Mouse (Mus musculus): Measurements from ENCODE around the gene Cyp4f14.
A peak's percentile ranks its signal among the peaks of the same experiment; 100 is the strongest.

Cyp4f14 gene

GRCm38 (mm10) chr17:32917131-32917530 lies at the start of gene Cyp4f14:
Gene Cyp4f14 (minus strand): TSS chr17:32917342.
- Histone ChIP-seq H3K36me3 (ENCODE audit: control insufficient read depth, insufficient read depth, low read length, poor library complexity, severe bottlenecking) (no peaks in the 10 kb centered on the region), H3K27me3 (ENCODE audit: control insufficient read depth, insufficient read depth, low read length, poor library complexity, severe bottlenecking) (no peaks in the 10 kb centered on the region)
- no peak for DNase-seq (ENCODE audit: low read depth, low spot score)

GRCm38 (mm10) chr17:32965623-32966290 lies 48.6 kb upstream of the Cyp4f14 start, which contains the start of gene Zfp472:
Gene Zfp472 (plus strand): TSS chr17:32965814.
- peak; percentile 94 for DNase-seq (ENCODE audit: low read depth, low spot score)
- no peaks in the 10 kb centered on the region for H3K36me3 ChIP-seq (ENCODE audit: control insufficient read depth, insufficient read depth, low read length, poor library complexity, severe bottlenecking)
- no peaks in the 10 kb centered on the region for H3K27me3 ChIP-seq (ENCODE audit: control insufficient read depth, insufficient read depth, low read length, poor library complexity, severe bottlenecking)

GRCm38 (mm10) chr17:32965253-32965622 lies 48.1 kb upstream of the Cyp4f14 start:
- DNase-seq (ENCODE audit: low read depth, low spot score): no peak
- H3K27me3 ChIP-seq (ENCODE audit: control insufficient read depth, insufficient read depth, low read length, poor library complexity, severe bottlenecking): no peaks in the 10 kb centered on the region
- H3K36me3 ChIP-seq (ENCODE audit: control insufficient read depth, insufficient read depth, low read length, poor library complexity, severe bottlenecking): no peaks in the 10 kb centered on the region

GRCm38 (mm10) chr17:32951441-32951840 lies 34.3 kb upstream of the Cyp4f14 start:
- Histone ChIP-seq H3K27me3 (ENCODE audit: control insufficient read depth, insufficient read depth, low read length, poor library complexity, severe bottlenecking) (no peaks in the 10 kb centered on the region), H3K36me3 (ENCODE audit: control insufficient read depth, insufficient read depth, low read length, poor library complexity, severe bottlenecking) (no peaks in the 10 kb centered on the region)
- DNase-seq (ENCODE audit: low read depth, low spot score): peak; percentile 86

GRCm38 (mm10) chr17:32951006-32951405 lies 33.9 kb upstream of the Cyp4f14 start:
- no peaks in the 10 kb centered on the region for H3K36me3 ChIP-seq (ENCODE audit: control insufficient read depth, insufficient read depth, low read length, poor library complexity, severe bottlenecking)
- DNase-seq (ENCODE audit: low read depth, low spot score): no peak
- H3K27me3 ChIP-seq (ENCODE audit: control insufficient read depth, insufficient read depth, low read length, poor library complexity, severe bottlenecking): no peaks in the 10 kb centered on the region

DNA sequence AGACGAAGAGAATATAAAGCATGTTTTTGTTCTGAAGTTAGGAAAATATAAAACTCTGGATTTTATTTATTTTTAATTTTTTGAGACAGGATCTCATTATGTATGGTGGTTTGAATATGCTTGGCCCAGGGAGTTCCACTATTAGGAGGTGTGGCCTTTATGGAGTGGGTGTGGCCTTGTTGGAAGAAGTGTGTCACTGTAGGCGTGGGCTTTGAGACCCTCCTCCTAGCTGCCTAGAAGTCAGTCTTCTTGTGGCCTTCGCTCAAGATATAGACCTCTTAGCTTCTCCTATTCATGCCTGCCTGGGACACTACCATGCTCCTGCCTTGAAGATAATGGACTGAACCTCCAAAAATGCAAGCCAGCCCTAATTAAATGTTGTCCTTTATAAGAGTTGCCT lies 33.0 kb upstream of the Cyp4f14 start:
- DNase-seq (ENCODE audit: low read depth, low spot score): no peak
- Histone ChIP-seq H3K36me3 (ENCODE audit: control insufficient read depth, insufficient read depth, low read length, poor library complexity, severe bottlenecking) (no peaks in the 10 kb centered on the region), H3K27me3 (ENCODE audit: control insufficient read depth, insufficient read depth, low read length, poor library complexity, severe bottlenecking) (no peaks in the 10 kb centered on the region)

DNA sequence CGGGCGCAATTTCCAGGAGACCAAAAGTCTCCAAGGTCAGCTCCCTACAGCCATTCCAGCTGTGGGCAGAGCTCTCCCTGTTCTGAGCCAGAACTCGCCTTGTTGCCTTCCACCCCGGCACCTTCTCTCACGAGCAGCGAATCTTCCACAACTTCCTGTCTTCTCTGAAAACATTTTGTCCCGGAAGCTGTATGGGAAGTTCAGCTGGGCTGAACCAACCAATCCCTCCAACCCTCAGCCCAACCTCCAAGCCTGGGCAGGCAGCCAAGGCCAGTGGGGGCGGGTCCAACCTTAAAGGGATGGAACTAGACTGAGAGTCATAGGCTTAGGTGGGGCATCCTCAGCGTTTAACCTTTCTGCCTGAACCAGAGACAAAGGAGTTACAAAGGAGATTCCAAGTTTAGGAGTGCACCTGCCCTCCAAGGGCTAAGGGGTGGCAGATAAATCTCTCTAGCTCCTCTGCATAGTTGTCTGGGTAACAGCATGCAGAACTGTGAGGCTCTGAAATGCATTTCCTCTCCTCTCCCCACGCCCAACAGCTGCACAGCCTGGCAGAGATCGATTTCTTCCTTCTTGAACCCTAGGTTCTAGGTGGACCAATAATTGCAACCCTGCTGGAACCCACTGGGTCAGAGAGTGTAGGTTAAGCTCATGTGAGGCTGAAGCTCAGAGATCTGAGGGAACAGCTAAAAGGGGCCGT lies 30.2 kb upstream of the Cyp4f14 start, which contains the start of gene Cyp4f13:
Cyp4f13 (minus strand) TSS at position 188 of the 700 bp plus-strand sequence.
- DNase-seq (ENCODE audit: low read depth, low spot score): peak; percentile 91
- no peaks in the 10 kb centered on the region for H3K27me3 ChIP-seq (ENCODE audit: control insufficient read depth, insufficient read depth, low read length, poor library complexity, severe bottlenecking)
- no peaks in the 10 kb centered on the region for H3K36me3 ChIP-seq (ENCODE audit: control insufficient read depth, insufficient read depth, low read length, poor library complexity, severe bottlenecking)

DNA sequence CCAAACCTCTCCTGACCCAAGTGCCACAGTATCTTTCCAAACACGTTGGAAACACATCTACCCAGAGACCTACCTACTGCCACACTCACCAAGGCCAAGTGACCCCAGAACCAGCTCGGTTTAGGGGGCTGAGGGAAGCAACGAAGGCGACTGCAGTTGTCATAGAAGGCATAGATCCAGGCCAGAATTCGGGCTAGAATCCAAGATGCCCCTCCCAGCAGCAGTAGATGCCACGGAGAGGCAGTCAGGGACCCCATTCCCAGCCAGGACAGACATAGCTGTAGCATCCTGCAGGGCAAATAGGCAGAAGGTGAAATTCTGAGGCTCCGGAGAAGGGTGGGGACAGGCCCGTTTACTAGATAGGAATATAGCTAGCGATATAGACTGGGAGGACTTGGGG lies 29.6 kb upstream of the Cyp4f14 start:
- no peaks in the 10 kb centered on the region for H3K27me3 ChIP-seq (ENCODE audit: control insufficient read depth, insufficient read depth, low read length, poor library complexity, severe bottlenecking)
- no peak for DNase-seq (ENCODE audit: low read depth, low spot score)
- no peaks in the 10 kb centered on the region for H3K36me3 ChIP-seq (ENCODE audit: control insufficient read depth, insufficient read depth, low read length, poor library complexity, severe bottlenecking)

- no peaks in the 10 kb centered on the region for H3K36me3 ChIP-seq (ENCODE audit: control insufficient read depth, insufficient read depth, low read length, poor library complexity, severe bottlenecking)
- peak; percentile 37 for DNase-seq (ENCODE audit: low read depth, low spot score)
Measured at GRCm38 (mm10) chr17:32944402-32945035, 27.4 kb upstream of the Cyp4f14 start.

GRCm38 (mm10) chr17:32943661-32944060 lies 26.5 kb upstream of the Cyp4f14 start:
- Histone ChIP-seq H3K27me3 (ENCODE audit: control insufficient read depth, insufficient read depth, low read length, poor library complexity, severe bottlenecking) (no peaks in the 10 kb centered on the region), H3K36me3 (ENCODE audit: control insufficient read depth, insufficient read depth, low read length, poor library complexity, severe bottlenecking) (no peaks in the 10 kb centered on the region)
- no peak for DNase-seq (ENCODE audit: low read depth, low spot score)

More at GRCm38 (mm10) chr17:32944402-32945035, 27.4 kb upstream of the Cyp4f14 start:
- H3K27me3 ChIP-seq (ENCODE audit: control insufficient read depth, insufficient read depth, low read length, poor library complexity, severe bottlenecking): no peaks in the 10 kb centered on the region

DNA sequence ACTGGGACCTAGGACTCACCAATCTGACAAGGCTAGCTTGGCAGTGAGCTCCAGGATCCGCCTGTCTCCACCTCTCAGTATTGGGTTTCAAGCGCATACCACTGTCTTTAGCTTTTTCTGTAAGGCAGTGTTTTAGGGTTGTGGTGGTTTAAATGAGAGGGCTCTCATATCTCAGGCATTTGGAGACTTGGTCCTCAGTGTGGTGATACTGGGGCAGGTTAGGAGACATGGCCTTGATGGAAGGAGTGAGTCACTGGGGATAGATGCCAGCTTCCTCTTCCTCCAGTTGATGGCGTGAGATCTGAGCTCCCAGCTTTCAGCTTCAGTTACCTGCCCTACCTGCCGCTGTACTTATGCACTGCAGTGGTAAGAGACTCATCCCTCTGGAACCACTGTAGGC lies 22.7 kb upstream of the Cyp4f14 start:
- DNase-seq (ENCODE audit: low read depth, low spot score): peak; percentile 18
- H3K27me3 ChIP-seq (ENCODE audit: control insufficient read depth, insufficient read depth, low read length, poor library complexity, severe bottlenecking): no peaks in the 10 kb centered on the region

DNA sequence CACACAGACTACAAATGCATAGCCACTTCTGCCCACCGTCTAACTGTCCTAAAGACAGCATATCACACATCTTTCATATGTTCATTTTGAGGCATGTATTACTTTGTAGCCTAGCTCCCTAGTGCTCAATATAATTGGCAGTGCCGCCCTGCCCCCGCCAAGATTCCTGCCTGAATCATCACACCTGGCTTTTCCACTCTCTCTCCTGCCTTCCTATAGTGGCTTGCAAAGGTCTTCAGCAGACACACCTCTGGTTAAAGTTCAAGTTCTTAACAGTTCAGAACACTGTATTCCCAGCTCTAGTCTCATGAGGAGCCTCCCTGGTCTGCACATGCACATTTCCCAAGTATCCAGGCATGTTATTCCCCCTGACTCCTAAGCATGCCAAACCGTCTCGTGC lies 10.7 kb upstream of the Cyp4f14 start:
- Histone ChIP-seq H3K36me3 (ENCODE audit: control insufficient read depth, insufficient read depth, low read length, poor library complexity, severe bottlenecking) (no peaks in the 10 kb centered on the region; the same call in 1 of the 2 replicates), H3K27me3 (ENCODE audit: control insufficient read depth, insufficient read depth, low read length, poor library complexity, severe bottlenecking) (no peaks in the 10 kb centered on the region)
- DNase-seq (ENCODE audit: low read depth, low spot score): no peak

More for the DNA sequence above, 22.7 kb upstream of the Cyp4f14 start:
- no peaks in the 10 kb centered on the region; the same call in 1 of the 2 replicates for H3K36me3 ChIP-seq (ENCODE audit: control insufficient read depth, insufficient read depth, low read length, poor library complexity, severe bottlenecking)

GRCm38 (mm10) chr17:32924658-32925312 lies 7.6 kb upstream of the Cyp4f14 start:
- H3K27me3 ChIP-seq (ENCODE audit: control insufficient read depth, insufficient read depth, low read length, poor library complexity, severe bottlenecking): no peaks in the 10 kb centered on the region
- H3K36me3 ChIP-seq (ENCODE audit: control insufficient read depth, insufficient read depth, low read length, poor library complexity, severe bottlenecking): no peaks in the 10 kb centered on the region
- DNase-seq (ENCODE audit: low read depth, low spot score): peak; percentile 76

- Histone ChIP-seq H3K36me3 (ENCODE audit: control insufficient read depth, insufficient read depth, low read length, poor library complexity, severe bottlenecking) (no peaks in the 10 kb centered on the region), H3K27me3 (ENCODE audit: control insufficient read depth, insufficient read depth, low read length, poor library complexity, severe bottlenecking) (no peaks in the 10 kb centered on the region)
- DNase-seq (ENCODE audit: low read depth, low spot score): no peak
Measured at GRCm38 (mm10) chr17:32923681-32924080, 6.5 kb upstream of the Cyp4f14 start.
